Mouse (Mus musculus) left cerebral cortex, adult 8-10 months (tissue): ENCODE measurements at regions not wholly inside any gene's neighbourhood (a gene's known extent, or its start where the extent isn't known, plus 50 kb on each side); places are given as distances from the start of the nearest gene placed in this dataset.

Experiments used
- DNase-seq, 2 experiments: peaks; one replicate each; pipeline ENCODE4 v3.0.0; 2022; ENCODE audit warnings: low spot score in 2 of 2

GRCm38 (mm10) chr5:46794028-46794705, 936.8 kb upstream of the Lcorl start:
- no peak for DNase-seq

- no peak for DNase-seq
Measured at GRCm38 (mm10) chr5:46791051-46791450, 933.6 kb upstream of the Lcorl start.

GRCm38 (mm10) chr5:46790536-46790935, 933.1 kb upstream of the Lcorl start:
- no peak for DNase-seq

GRCm38 (mm10) chr5:46787079-46787478, 929.7 kb upstream of the Lcorl start:
- DNase-seq: no peak

GRCm38 (mm10) chr5:46756094-46756493, 898.7 kb upstream of the Lcorl start:
- no peak for DNase-seq

- DNase-seq: no peak
Measured at GRCm38 (mm10) chr5:46740034-46740582, 882.7 kb upstream of the Lcorl start.

GRCm38 (mm10) chr5:46732510-46732909, 875.1 kb upstream of the Lcorl start:
- DNase-seq: no peak

- DNase-seq: no peak
Measured at GRCm38 (mm10) chr5:46732025-46732424, 874.6 kb upstream of the Lcorl start.

- no peak for DNase-seq
Measured at GRCm38 (mm10) chr5:46731297-46731696, 873.9 kb upstream of the Lcorl start.

- DNase-seq: no peak
Measured at GRCm38 (mm10) chr5:46709596-46709995, 852.2 kb upstream of the Lcorl start.

GRCm38 (mm10) chr5:46707845-46708244, 850.4 kb upstream of the Lcorl start:
- no peak for DNase-seq

- DNase-seq: no peak
Measured at GRCm38 (mm10) chr5:46707021-46707420, 849.6 kb upstream of the Lcorl start.

- DNase-seq: no peak
Measured at GRCm38 (mm10) chr5:46678007-46678406, 820.6 kb upstream of the Lcorl start.

- DNase-seq: no peak
Measured at GRCm38 (mm10) chr5:46674810-46675502, 817.5 kb upstream of the Lcorl start.

- no peak for DNase-seq
Measured at GRCm38 (mm10) chr5:46673413-46673812, 816.0 kb upstream of the Lcorl start.

- no peak for DNase-seq
Measured at GRCm38 (mm10) chr5:46670484-46670883, 813.1 kb upstream of the Lcorl start.

GRCm38 (mm10) chr5:46666250-46666649, 808.8 kb upstream of the Lcorl start:
- DNase-seq: peak in 1 of 2 experiments; percentile 4

- DNase-seq: no peak
Measured at GRCm38 (mm10) chr5:46657065-46657464, 799.6 kb upstream of the Lcorl start.

GRCm38 (mm10) chr5:46654189-46654588, 796.8 kb upstream of the Lcorl start:
- no peak for DNase-seq

GRCm38 (mm10) chr5:46643009-46643408, 785.6 kb upstream of the Lcorl start:
- DNase-seq: no peak

- DNase-seq: no peak
Measured at GRCm38 (mm10) chr5:46635116-46635668, 777.8 kb upstream of the Lcorl start.
